8 mouse cellular contexts compared by ENCODE assay signal in the genomic region with DNA sequence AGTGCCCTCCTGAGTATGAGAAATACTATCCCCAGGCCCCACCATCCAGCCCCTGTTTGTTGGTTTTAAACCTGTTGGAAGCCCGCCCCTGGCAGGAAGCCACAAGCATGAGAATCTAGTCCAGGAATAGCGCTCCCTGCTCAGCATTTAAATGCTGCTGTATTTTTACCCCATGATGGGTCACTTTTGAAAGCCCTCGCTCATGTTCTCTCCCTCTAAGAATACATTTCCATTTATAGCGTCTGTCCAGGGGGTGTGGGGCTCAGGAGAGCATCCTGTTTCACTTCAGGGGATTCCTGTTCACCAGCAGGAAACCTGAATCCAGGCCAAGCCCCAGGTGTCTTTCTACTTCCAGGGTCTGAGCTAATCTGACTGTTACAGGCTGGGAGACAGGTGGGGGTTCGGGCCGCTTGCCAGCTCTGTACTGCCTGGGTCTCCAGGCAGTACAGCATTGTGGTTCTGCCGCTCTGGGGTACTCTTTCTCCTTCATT. TPM values are rescaled to one million over a fixed set of nuclear protein-coding genes. Genes with fewer than 3 reads are reported as not detected.
DNase-seq lines count a peak whose midpoint lies in the region; ATAC-seq and TF ChIP-seq lines count a peak whose summit lies in the region.

No protein-coding gene starts in this region.

- H3K27me3 ChIP-seq in heart, embryonic 16.5 days (ENCODE audit: control insufficient read depth, insufficient read depth, low read length) = no peaks in the 10 kb centered on the region
- H3K27me3 ChIP-seq in midbrain, embryonic 15.5 days (replicated peaks) = no peaks in the 10 kb centered on the region

- DNase-seq in 416B (ENCODE audit: low read depth) (peak; percentile 23), NIH3T3 (ENCODE audit: low read depth) (peak; percentile 67)
- DNase-seq in kidney, postnatal 36 days = peak; percentile 77 to 82
- DNase-seq in spleen, postnatal 36 days (ENCODE audit: low spot score in 2 of 2) = no peak
- DNase-seq in ovary, adult 18-20 months (ENCODE audit: low spot score) = no peak

- peak overlapping the region; percentile 44 for H3K4me2 ChIP-seq in heart, embryonic 16.5 days (ENCODE audit: low read depth, low read length)
- no peak overlapping the region for H3K4me2 ChIP-seq in midbrain, embryonic 15.5 days

- 10% methylated on average over 7 of the region's 7 CpGs for WGBS in heart, embryonic 16.5 days
- 52% methylated on average over 7 of the region's 7 CpGs for WGBS in midbrain, embryonic 15.5 days

- peak overlapping the region; percentile 71 for H3K27ac ChIP-seq in embryonic fibroblast, embryonic 13.5 days (ENCODE audit: insufficient read depth, low read length)
- peak overlapping the region; percentile 98 for H3K27ac ChIP-seq in heart, embryonic 16.5 days (ENCODE audit: low read length)
- H3K27ac ChIP-seq in midbrain, embryonic 15.5 days = peak overlapping the region; percentile 57

- TF ChIP-seq CTCF in embryonic fibroblast, embryonic 13.5 days (IDR thresholded peaks at IDR 0.05; ENCODE audit: borderline replicate concordance, insufficient read depth, low read length) = no peak

- H3K4me3 ChIP-seq in embryonic fibroblast, embryonic 13.5 days (ENCODE audit: insufficient read depth, low read length) = no peak overlapping the region
- peak overlapping the region; percentile 7 for H3K4me3 ChIP-seq in heart, embryonic 16.5 days (ENCODE audit: low read length)
- H3K4me3 ChIP-seq in midbrain, embryonic 15.5 days = no peak overlapping the region

- H3K4me1 ChIP-seq in embryonic fibroblast, embryonic 13.5 days (ENCODE audit: control insufficient read depth, insufficient read depth, low read length) = peaks cover 26% of the 10 kb centered on the region
- peaks cover 49% of the 10 kb centered on the region for H3K4me1 ChIP-seq in heart, embryonic 16.5 days (ENCODE audit: control insufficient read depth, insufficient read depth, low read length)
- H3K4me1 ChIP-seq in midbrain, embryonic 15.5 days = peaks cover 20% of the 10 kb centered on the region

- H3K9ac ChIP-seq in heart, embryonic 16.5 days (ENCODE audit: low read length) = peak overlapping the region; percentile 73
- H3K9ac ChIP-seq in midbrain, embryonic 15.5 days = no peak overlapping the region

- peak; percentile 83 for ATAC-seq in heart, embryonic 16.5 days (replicated peaks; ENCODE audit: extremely low read depth, insufficient read depth, low FRiP score)
- ATAC-seq in midbrain, embryonic 15.5 days (replicated peaks) = no peak

- no peak for TF ChIP-seq POLR2A in embryonic fibroblast, embryonic 13.5 days (IDR thresholded peaks at IDR 0.05; ENCODE audit: low read depth, low read length)

- no peaks in the 10 kb centered on the region for H3K9me3 ChIP-seq in heart, embryonic 16.5 days (replicated peaks; ENCODE audit: control insufficient read depth, low read length)
- H3K9me3 ChIP-seq in midbrain, embryonic 15.5 days = no peaks in the 10 kb centered on the region

- no peaks in the 10 kb centered on the region for H3K36me3 ChIP-seq in heart, embryonic 16.5 days (ENCODE audit: control insufficient read depth, insufficient read depth)
- H3K36me3 ChIP-seq in midbrain, embryonic 15.5 days (replicated peaks) = no peaks in the 10 kb centered on the region

RNA-seq across cellular contexts. Expression of gene Dusp1, which starts 34.3 kb away (rescaled TPM):
- polyA plus RNA-seq in embryonic fibroblast, embryonic 13.5 days (2011; ENCODE audit: insufficient read length, low read depth, missing spikeins) = 36.3 and 60.1 TPM in 2 replicates
- 35.5 and 35.7 TPM in 2 replicates for polyA plus RNA-seq in heart, embryonic 16.5 days (2015; fragmentation: Nextera tagmentation; extraction: Ambion mirVana)
- 42.5 and 42.8 TPM in 2 replicates for polyA plus RNA-seq in midbrain, embryonic 15.5 days (2015; fragmentation: Nextera tagmentation; extraction: Ambion mirVana)

RNA-seq across cellular contexts. Expression of gene Ergic1, which starts 34.9 kb away (rescaled TPM):
- polyA plus RNA-seq in embryonic fibroblast, embryonic 13.5 days (2011; ENCODE audit: insufficient read length, low read depth, missing spikeins) = 376 and 420 TPM in 2 replicates
- 82.7 and 84.9 TPM in 2 replicates for polyA plus RNA-seq in heart, embryonic 16.5 days (2015; fragmentation: Nextera tagmentation; extraction: Ambion mirVana)
- 100 and 109 TPM in 2 replicates for polyA plus RNA-seq in midbrain, embryonic 15.5 days (2015; fragmentation: Nextera tagmentation; extraction: Ambion mirVana)

Comparison
In these comparisons a context has a peak if more than half of its experiments do, and no peak if none do; other contexts are left out.
1. DNase-seq: peak in 416B (single experiment), NIH3T3 (single experiment) and kidney, postnatal 36 days (2 of 2); none in spleen, postnatal 36 days (0 of 2) and ovary, adult 18-20 months (single experiment).
2. Peak in every context shown above with its lines, with median percentiles within 50 percentile points of each other: H3K27ac ChIP-seq.